Mouse (Mus musculus): ENCODE data around the gene Cd59a.
"Not testable (repeated sequence)": the region's sequence is repeated elsewhere in the genome, so short reads cannot be mapped to it uniquely, and the experiment has no call there.

GRCm38 (mm10) chr2:104081436-104082050 lies 14.1 kb upstream of the Cd59a start:
- not testable (repeated sequence) for TF ChIP-seq POLR2A (IDR thresholded peaks at IDR 0.05; ENCODE audit: borderline replicate concordance, insufficient read depth, low read length); CTCF (IDR thresholded peaks at IDR 0.05; ENCODE audit: borderline replicate concordance, insufficient read depth, low read depth, low read length)

Data from cerebellum, adult 2 months (tissue).